Mouse (Mus musculus) heart, postnatal 14 days (tissue): ENCODE data around the gene Epsti1. TPM values are rescaled to one million over a fixed set of nuclear protein-coding genes. Genes with fewer than 3 reads are reported as not detected.
"Not testable (repeated sequence)": the region's sequence is repeated elsewhere in the genome, so short reads cannot be mapped to it uniquely, and the experiment has no call there.

Experiments
- DNase-seq, 2 experiments: peaks; one replicate each; pipeline ENCODE4 v3.0.0; 2021 to 2022
- intact Hi-C: fragments of 180-260 bp; cut with DNase I; formaldehyde crosslinking; loops from one replicate; pipeline ENCODE4 v1.15.1; 2025
- long read RNA-seq, 2 experiments: library from polyadenylated mRNA; stranded (forward); transcript quantifications; one replicate each; pipeline ENCODE4 v2.0.0; 2021
- total RNA-seq, 2 experiments: library from RNA; stranded (reverse); gene quantifications; 2 replicates each; pipeline ENCODE4 v1.2.3; 2021

The Epsti1 gene
- total RNA-seq = 1 to 10 TPM in 1 of 2 experiments, under 1 TPM in 1; 0.76 to 1.0 TPM
- long read RNA-seq, experiment 1, partial matches to known transcripts = 0 of 1 reads
- long read RNA-seq, experiment 1, other reads (novel, unspliced or antisense) = 0 of 1 reads
- long read RNA-seq, experiment 2 = 0 reads

DNA sequence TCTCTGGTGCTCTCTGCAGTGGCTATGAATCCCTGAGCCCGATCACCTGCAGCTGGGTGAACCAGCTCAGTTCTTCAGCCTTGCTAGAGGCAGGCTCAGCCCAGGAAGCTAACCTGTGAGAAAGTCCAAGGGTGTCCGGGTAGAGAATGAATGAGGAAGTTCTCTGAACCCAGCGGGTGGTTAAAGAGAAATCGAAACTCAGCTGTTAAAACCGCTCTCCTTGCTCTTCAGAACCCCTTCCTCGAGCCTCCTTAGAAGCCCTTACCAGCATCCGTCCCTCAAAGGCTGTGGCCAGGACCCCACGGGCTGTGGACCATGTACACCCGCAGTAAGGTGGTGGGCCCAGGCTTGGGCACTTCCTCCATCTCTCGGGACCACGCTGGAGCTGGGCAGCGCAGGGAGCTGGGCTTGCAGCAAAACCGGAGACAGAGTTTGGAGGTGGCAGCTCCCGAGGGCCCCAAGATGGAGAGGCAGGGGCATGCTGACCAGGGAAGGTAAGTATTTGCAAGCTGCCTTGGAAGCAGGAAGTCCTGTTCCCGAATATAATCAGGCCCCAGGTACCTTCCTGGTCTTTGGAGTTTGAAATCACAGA, at the start of gene Epsti1:
TSS of gene Epsti1 (plus strand) at position 69 of the 592 bp plus-strand sequence.
- DNase-seq = no peak
- intact Hi-C loops = no loop called here

DNA sequence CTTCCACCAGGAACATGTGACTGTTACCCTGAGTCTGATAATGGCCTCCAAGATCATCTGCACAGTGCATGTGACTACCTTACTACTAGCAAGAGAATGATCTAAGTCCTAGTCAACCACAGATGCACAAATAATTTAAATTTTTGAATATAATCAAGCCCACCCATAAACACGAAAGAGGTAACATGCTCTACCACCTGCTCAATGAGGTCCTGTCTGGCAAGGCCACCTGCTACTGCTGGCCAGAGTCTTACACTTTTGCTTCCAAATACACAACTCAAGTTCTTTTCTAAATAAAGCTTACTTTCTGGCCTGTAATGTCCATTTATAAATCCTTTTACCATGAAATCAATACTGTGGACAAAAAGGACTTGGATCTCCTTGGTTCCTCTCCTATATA, 44.1 kb upstream of the Epsti1 start:
- DNase-seq = no peak
- intact Hi-C loops = no loop called here

DNA sequence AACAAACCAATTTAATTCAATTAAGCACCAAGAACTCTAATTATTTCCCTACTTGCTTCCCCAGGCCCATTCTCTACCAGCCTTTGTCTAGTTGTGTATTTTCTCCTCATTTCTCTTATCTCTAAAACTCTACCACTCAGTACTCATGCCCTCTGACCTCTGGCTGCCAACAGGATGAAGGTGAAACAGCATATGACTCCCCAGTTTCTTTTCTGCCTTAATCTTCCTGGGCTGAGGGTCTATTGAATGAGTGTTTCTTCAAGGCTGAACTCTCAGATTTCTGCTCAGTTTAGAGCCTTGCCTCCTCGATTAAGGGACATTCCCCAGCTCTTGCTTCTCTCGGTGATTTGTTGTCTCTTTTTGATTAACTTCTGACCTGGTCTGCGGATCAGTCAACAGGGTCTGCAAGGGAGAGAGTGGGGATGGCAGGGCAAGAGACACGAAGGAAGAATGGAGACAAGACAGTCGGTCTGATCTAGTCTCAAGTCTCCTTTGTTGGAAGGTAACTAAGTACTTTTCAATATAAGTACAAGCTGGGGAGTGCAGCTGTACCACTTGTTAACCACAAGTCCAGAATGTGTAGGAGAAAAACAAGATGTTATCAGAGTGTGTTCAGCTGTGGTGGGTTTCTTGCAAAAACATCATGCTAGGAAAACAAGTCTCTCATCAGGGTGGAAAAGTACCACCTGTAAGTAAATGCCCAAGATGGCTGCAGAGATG, 43.0 kb upstream of the Epsti1 start:
- intact Hi-C loops = no loop called here
- no peak for DNase-seq

DNA sequence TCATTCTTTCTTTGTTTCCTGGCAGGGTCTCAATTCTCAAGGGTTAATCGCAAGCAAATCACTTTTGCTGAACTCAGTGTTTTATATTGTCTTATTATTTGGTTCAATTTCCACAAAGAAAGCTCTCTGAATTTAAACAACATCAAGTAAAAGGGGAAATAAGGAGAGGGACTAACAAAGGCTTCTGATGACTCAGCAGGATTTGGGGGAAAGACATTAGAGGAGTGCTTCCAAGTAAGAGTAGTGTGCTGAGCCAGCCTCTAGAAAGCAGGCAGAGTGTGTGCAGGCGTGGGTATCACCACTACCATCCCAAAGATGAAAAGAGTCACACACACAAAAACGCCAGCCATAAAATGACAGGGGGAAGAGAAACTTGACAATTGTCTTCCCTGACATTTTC, 40.0 kb upstream of the Epsti1 start:
- DNase-seq = no peak
- intact Hi-C loops = no loop called here

DNA sequence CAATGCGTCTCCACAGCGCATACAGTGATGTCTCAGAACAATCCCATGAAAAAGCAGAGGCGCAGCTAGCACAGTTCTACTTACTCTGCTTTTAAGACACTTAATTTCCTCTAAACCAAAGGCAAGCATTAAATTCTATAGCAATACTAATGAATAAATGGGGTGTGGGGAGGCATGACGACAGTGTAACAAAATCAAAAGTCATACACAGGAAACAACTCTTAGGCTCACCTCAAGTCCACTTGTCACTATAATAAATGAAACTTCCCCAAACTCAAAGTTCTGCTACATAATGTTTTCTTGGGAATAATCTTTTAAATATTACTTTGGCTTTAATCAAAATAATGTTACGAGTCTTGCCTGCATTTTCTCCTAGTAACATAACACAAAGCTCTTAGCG, 39.5 kb upstream of the Epsti1 start:
- intact Hi-C loops = no loop called here
- DNase-seq = no peak

DNA sequence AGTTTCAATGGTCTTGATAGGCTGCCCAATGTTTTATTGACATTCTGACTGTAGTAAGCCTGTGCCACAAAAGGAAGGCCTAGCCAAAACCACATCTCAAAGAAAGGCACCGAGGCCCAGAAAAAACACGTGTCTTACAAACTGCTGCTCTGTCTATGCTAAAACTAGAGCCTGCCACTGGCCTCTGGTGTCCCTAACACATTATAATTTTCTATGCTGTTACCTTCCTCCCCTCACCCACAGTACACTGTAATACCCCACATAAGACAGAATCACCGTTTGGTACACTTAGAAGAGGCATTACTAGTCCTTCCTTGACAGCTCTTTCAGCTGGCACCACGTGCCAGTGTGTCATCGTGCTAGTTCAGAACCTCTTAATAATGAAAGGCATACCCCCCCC, 36.4 kb upstream of the Epsti1 start:
- intact Hi-C loops = no loop called here

DNA sequence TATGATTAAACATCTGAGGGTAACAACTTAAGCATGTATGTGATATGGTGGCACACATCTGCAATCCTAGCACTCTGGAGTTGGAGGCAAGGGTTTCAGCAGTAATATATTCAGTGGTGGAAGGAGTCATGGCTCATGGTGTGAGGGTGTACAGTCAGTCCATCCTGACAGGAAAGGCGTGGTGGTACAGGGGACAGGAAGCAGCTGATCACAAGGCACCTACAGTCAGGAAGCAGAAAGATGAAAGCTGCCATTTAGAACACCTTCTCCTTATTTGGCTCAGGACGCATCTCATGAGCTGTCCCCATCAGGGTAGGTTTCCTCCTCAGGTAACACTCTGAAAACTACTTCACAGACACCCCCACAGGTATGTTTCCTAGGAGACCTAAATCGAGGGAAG, 33.1 kb upstream of the Epsti1 start:
- intact Hi-C loops = no loop called here
- DNase-seq = no peak

More for the DNA sequence above, 36.4 kb upstream of the Epsti1 start:
- no peak for DNase-seq

DNA sequence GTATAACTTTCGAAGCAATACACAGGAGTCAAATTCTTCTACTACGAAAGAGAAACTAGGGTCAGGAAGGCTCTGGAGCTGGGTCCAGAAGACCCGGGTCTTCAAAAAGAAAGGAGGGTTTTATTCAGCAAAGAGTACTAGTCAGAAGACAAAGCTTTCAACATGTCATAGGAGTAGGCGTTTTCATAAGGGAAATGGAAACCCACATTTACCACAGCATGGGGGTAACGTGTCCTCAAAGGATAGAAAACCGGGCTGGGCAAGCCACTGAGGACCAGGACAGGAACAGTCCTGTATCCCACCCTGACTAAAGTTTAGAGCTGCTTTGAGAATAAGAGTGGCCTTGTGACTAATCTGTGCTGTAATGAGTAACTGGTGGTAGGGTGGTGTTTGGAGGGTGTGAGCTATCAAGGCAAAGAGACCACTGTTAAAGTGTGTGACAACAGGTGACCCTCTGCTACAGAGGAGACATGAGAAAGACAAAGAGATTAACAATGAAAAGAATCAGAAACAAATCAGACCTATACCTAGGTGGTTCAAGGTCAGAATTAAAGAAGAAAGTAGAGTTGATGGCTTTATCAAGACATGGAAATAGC, 32.6 kb upstream of the Epsti1 start:
- intact Hi-C loops = no loop called here
- no peak for DNase-seq

DNA sequence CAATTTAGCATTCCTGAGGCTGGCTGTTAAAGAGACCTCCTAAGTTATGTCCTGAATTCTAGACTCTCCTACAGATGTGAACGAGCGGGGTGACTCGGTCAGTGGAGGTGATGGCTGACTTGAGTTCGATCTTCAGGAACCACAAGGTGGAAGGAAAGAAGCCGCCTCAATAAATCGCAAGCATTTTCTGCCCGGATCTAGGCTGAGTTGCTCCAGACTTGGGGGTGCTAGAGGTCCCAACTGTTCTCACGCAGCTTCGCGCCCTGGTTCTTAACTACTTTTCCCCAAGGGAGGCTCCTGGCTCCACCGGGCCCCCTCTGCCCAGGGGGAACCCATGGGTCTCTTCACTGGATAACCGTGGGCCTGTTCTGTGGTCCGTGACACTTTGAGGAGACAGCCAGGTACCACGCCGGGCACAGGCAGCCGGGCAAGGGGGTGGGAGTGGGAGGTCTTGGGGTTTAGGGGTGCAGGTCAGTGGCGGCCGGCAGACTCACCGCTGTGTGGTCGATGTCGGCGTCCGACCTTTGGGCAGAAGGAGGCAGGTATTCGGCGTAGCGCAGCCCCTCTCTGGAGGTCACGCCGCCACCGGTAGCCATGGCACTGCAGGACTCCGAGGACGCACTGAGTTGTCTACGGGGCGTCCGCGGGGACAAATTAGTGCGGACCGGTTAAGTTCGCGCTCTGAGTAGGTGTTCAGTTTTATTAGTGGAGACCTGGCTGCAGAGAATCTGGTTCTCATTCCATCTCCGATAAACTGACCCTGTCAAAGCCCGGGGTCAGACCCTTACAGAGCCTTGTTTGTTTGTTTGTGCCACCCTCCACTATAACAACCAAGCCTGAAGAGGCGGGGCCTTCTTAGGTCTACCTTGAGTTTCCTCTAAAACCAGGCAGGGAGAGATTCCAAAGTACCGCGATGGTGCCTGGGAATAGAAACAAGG, 29.5 kb upstream of the Epsti1 start, which contains the start of gene Dnajc15:
TSS of gene Dnajc15 (minus strand) at position 822 of the 938 bp plus-strand sequence.
- DNase-seq = peak; percentile 90 to 91
- intact Hi-C loops = loop anchor here (5.0 kb wide), 1 partner anchor 1767 kb away; no protein-coding TSS in a partner anchor

DNA sequence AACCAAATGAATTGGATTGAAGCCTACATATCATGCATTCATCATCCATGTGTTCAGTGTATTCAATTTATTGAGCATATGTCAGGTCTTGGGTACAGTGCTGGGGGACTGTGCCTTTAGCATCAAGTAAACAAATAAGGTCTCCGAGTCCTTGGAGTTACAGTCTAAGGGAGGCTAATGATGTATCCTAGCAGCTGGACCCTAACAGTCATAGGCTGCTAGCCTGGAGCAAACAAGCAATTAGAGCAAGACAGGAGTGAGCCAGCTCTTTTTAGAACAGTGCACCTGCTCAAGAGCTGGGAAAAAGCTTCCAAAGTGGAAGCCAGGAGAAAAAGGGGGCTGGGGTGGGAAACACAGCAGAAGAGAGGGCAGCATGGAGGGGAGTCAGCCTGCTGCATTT, 27.8 kb upstream of the Epsti1 start:
- intact Hi-C loops = loop anchor here (5.0 kb wide), 1 partner anchor 1769 kb away; no protein-coding TSS in a partner anchor
- no peak for DNase-seq

DNA sequence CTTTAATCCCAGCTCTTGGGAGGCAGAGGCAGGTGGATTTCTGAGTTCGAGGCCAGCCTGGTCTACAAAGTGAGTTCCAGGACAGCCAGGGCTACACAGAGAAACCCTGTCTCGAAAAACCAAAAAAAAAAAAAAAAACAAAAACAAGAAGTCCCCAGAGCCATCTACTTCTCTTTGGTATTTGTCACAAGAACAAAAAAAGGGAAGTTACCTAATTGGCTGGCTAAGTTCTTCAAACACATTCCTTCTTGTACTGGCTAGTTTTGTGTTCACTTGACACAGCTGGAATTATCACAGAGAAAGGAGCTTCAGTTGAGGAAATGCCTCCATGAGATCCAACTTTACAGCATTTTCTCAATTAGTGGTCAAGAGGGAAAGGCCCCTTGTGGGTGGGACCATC, 26.2 kb upstream of the Epsti1 start:
- not testable (repeated sequence) for DNase-seq
- intact Hi-C loops = loop anchor here (5.0 kb wide), 1 partner anchor 1771 kb away; no protein-coding TSS in a partner anchor

DNA sequence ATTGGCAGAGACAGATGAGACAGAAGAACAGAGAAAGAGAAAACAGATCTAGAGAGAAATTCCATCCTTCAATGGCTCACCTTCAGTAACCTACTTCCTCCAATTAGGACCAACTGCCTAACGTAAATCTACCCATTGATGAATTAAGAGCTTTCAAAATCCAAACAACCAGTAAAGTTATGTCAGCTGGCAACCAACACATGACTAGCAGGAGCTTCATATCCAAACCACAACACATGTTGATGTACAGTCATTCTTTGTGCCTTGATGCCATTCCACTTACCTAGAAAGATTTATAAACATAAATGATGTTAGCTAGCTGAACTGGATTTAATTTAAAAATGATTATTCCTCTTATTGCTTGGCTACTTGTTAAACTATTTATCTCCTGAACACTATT, 22.0 kb upstream of the Epsti1 start:
- no peak for DNase-seq
- intact Hi-C loops = no loop called here

DNA sequence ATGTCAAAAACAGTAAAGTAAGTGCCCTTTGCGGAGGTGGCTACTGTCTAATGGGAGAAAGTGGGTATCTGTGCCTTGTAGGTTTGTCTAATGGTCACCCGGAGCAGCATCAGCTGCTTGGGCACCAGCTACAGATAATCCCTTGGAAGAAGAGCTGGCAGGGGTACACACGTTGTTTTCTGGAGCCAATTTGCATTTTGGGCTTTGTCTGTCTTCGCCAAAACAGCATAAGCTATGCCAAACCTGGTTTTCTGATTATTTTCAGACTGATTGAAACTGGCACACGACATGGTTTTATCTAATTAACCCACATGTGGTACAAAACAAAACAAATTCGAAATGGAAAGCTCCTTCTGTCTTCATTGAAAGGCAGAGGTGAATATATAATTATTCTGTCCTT, 21.4 kb upstream of the Epsti1 start:
- DNase-seq = no peak
- intact Hi-C loops = no loop called here

DNA sequence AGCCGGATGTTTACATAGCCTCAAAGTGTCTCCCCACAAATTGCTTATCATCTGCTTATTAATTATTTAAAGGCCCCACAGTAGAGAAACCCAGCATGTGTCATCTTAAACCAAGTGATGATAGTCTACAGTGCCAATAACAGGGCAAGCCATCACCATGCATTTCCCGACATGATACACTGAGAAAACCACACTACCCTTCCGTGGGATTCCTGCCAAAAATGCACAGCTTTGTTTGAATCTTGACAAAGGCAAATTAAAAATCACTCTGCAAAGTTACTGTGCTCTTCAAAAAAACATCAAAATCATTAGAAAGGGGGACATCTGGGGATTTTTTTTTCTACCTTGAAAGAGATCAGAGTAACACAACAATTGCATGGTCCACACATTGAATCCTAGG, 17.7 kb upstream of the Epsti1 start:
- DNase-seq = no peak
- intact Hi-C loops = no loop called here

DNA sequence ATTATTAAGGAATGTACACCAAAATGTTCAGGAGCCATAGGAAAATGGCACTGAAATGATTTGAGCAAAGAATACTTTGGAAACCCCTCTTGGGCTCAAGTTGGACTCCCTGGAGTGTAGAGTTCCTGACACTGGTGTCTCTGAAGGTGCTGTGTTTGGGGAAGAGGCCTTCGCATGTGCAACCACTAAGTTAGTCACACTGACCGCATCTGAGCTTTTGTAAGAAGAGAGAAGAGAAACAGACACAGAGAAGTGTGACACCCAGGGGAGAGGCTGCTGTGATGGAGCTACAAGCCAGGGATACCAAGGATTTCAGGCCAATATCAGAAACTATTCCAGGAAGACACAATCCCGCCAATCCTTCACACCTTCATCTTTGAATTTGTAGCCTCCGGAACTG, 17.1 kb upstream of the Epsti1 start:
- intact Hi-C loops = no loop called here
- DNase-seq = no peak

DNA sequence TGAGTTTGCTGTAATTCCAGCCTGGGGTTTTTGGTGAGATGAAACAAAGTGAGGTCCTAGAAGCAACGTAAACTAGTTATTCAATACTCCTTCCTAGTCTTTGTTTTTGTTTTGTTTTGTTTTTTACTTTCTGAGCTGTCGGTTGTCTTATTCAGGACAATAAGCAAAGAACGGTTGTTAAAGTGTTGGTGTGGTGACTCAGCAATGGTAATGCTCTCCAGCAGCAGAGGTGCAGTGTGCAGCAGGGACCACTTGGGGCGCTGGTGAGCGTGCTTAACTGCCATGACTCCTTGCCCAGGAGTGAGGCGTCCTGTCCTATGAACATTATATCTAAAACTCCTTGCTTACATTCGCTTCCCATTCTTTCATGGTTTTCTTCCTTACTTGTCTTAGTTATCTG, 14.1 kb upstream of the Epsti1 start:
- no peak for DNase-seq
- intact Hi-C loops = no loop called here

DNA sequence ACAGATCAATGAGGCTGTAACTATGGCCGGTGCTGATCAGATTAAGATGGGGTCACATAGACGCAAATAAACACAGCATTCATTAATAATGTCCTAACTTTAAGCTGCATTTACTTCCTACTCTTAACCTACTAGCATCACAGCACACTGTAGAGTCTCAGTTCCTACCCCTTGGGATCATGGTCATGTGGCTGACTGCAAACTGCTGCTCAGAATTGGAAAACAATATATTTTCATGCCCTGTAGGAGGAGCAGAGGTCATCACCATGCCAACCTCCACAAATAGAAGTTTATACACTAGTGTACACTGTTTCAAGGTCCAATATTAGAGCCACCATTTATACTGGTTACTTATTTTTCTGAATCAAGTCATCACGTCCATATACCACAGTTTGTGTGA, 8.1 kb upstream of the Epsti1 start:
- no peak for DNase-seq
- intact Hi-C loops = no loop called here

DNA sequence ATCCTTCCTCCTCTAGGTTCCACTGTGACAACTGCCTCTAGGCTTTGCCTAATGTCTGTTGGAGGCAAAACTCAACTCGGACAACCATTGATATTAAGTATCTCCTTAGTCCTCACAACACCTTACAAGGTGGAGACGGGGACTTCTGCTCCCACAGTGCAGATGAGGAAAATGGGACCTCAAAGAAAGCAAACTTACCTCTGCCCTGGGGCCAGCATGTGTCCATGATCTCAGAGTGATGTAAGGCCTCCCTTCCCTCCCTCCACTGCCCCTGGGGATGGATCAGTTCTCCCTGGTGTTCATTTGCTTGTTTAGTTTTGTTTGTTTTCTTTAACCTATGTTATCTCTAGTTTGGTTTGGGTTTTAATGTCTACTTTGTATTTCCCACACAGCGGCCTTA, 1.5 kb upstream of the Epsti1 start:
- no peak for DNase-seq
- intact Hi-C loops = no loop called here

DNA sequence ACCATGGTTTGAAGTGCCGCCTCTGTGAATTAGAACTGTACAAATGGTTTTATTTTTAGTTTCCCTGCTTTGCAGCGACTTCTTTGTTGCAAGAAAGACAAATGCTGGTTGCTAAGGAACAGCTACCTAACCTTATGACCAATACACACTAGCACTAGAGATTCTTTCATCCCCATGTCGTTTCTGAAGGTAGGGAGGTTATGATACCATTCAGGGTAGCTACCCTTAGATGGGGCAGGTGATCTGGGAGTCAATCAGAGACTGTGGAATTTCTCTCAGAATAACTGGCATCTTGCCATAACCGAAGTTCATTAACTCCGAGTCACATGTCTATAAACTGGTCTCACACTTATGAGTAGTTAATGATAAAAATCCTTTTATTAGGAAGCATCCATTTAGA, 1.4 kb downstream of the Epsti1 start:
- DNase-seq = no peak
- intact Hi-C loops = no loop called here

DNA sequence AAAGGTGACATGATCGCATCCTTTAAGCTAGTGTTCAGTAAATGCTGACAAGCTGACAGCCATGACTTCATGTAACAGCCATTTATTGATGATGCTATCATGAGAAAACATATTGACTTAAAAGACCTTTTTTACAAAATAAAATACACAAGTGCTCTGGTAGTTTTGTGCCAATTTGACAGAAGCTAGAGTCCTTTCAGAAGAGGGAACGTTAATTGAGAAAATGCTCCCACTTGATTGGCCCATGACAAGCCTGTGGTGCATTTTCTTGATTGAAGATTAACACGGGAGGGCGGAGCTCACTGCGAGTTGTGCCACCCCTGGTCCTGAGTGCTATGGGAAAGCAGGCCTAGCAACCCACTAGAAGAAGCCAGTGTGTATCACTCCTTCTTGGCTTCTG, 2.5 kb downstream of the Epsti1 start:
- no peak for DNase-seq
- intact Hi-C loops = no loop called here

DNA sequence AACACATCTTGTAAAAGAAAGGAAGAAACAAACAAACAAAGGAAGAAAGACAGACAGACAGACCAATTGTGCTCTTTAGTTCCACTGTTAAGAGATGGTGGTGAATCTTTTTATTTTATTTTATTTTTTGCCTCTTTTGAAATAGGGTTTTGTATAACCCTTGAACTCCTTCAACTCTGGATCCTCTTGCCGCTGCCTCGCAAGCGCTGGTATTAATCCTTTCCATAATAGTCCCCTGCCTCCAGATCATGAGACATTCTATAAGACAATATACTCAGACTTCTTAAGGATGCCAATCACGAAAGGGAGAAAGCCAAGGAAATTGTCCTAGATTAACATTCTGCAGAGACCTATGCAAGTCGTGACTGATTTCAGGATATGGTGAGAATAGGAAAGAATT, 11.7 kb downstream of the Epsti1 start:
- no peak for DNase-seq
- intact Hi-C loops = no loop called here
